Mouse (Mus musculus) liver, adult 2 months (tissue): ENCODE data around the gene Sall2.

ENCODE experiments used
- CTCF ChIP-seq: fragments of 200-500 bp; IDR thresholded peaks from 2 replicates; pipeline ENCODE4 v1.5.1; 2011; ENCODE audit warnings: low read depth, low read length, control low read depth
- POLR2A ChIP-seq: fragments of 200-500 bp; IDR thresholded peaks from 2 replicates; pipeline ENCODE4 v1.6.1; 2011; ENCODE audit warnings: low read length, control low read depth; ENCODE audit not compliant: insufficient read depth; ENCODE audit errors: extremely low read depth

- TF ChIP-seq POLR2A (no peak), CTCF (no peak)
These were observed at the start of gene Sall2 for GRCm38 (mm10) chr14:52327910-52328812.
